Mouse (Mus musculus) heart, adult 8-10 months (tissue): Measurements from ENCODE around the gene Kcna1. TPM values are rescaled to one million over a fixed set of nuclear protein-coding genes. Genes with fewer than 3 reads are reported as not detected.

Experiments
- DNase-seq: peaks from one replicate; pipeline ENCODE4 v3.0.0; 2022; ENCODE audit warnings: low spot score
- total RNA-seq, 4 experiments: library from RNA; stranded (reverse); gene quantifications; 2 replicates each; pipeline ENCODE4 v1.2.4; 2022

Kcna1 gene
- total RNA-seq, 4 experiments from 2014 or later = 1.8 to 2.7 (median 2.1) TPM

GRCm38 (mm10) chr6:126599201-126599995 lies 46.8 kb downstream of the Kcna1 start:
- DNase-seq = no peak

GRCm38 (mm10) chr6:126597741-126598140 lies 48.4 kb downstream of the Kcna1 start:
- no peak for DNase-seq

GRCm38 (mm10) chr6:126595805-126596629 lies 50.2 kb downstream of the Kcna1 start:
- DNase-seq = no peak

- DNase-seq = no peak
These were observed 51.1 kb downstream of the Kcna1 start for GRCm38 (mm10) chr6:126595130-126595529.

GRCm38 (mm10) chr6:126594365-126594764 lies 51.8 kb downstream of the Kcna1 start:
- DNase-seq = no peak

- DNase-seq = no peak
These were observed 52.8 kb downstream of the Kcna1 start for GRCm38 (mm10) chr6:126593336-126593735.

Other genes starting within 250 kb of the Kcna1 start
- gene Kcna5, start 111.0 kb downstream of the Kcna1 start, total RNA-seq = 10 to 100 TPM in 3 of 4 experiments, 1 to 10 TPM in 1; 7.6 to 15.1 (median 13.2) TPM
- gene Kcna6, start 94.3 kb upstream of the Kcna1 start, total RNA-seq = 1 to 10 TPM in 2 of 4 experiments, under 1 TPM in 2; 0.72 to 1.2 (median 0.95) TPM
- 100 to 1,000 TPM; 719 to 786 (median 769) TPM for gene Ndufa9, start 202.8 kb upstream of the Kcna1 start, total RNA-seq
- not detected for gene Akap3, start 206.7 kb upstream of the Kcna1 start, total RNA-seq